Mouse (Mus musculus): ENCODE data around the gene Prdm15.

- TF ChIP-seq POLR2A (IDR thresholded peaks at IDR 0.05; ENCODE audit: borderline replicate concordance, insufficient read depth, low read length) = no peak
- no peak for TF ChIP-seq CTCF (IDR thresholded peaks at IDR 0.05; ENCODE audit: borderline replicate concordance, insufficient read depth, low read depth, low read length)
Measured at GRCm38 (mm10) chr16:97763061-97763989, 88.3 kb downstream of the Prdm15 start, which contains the start of gene Ripk4.
